Mouse (Mus musculus): ENCODE results near the gene Efl1. TPM values are rescaled to one million over a fixed set of nuclear protein-coding genes. Genes with fewer than 3 reads are reported as not detected.

Efl1 gene
- polyA plus RNA-seq, 1 experiment = 27.1 TPM

- Histone ChIP-seq H3K9ac (ENCODE audit: low read depth, poor library complexity, severe bottlenecking) (no peak overlapping the region), H3K36me3 (ENCODE audit: control insufficient read depth, insufficient read depth, low read length, poor library complexity, severe bottlenecking) (no peaks in the 10 kb centered on the region), H3K4me3 (ENCODE audit: low read depth, low read length) (no peak overlapping the region), H3K4me1 (ENCODE audit: control insufficient read depth, insufficient read depth, low read length) (peaks cover 3% of the 10 kb centered on the region), H3K27me3 (ENCODE audit: control insufficient read depth, insufficient read depth, low read length, poor library complexity, severe bottlenecking) (no peaks in the 10 kb centered on the region), H3K27ac (ENCODE audit: insufficient read depth, low read length) (no peak overlapping the region), H3K9me3 (replicated peaks; ENCODE audit: control insufficient read depth, insufficient read depth, low read length, poor library complexity, severe bottlenecking) (no peaks in the 10 kb centered on the region)
- no peak for TF ChIP-seq POLR2A (IDR thresholded peaks at IDR 0.05; ENCODE audit: insufficient read depth, low read length)
- TF ChIP-seq CTCF (IDR thresholded peaks at IDR 0.05; ENCODE audit: low read depth, low read length) = no peak
- no peak for TF ChIP-seq EP300 (IDR thresholded peaks at IDR 0.05; ENCODE audit: insufficient read depth, low read depth, low read length)
These were observed 172.2 kb downstream of the Efl1 start for GRCm38 (mm10) chr7:82820661-82821060.

GRCm38 (mm10) chr7:82821501-82821900 lies 173.1 kb downstream of the Efl1 start:
- H3K27me3 ChIP-seq (ENCODE audit: control insufficient read depth, insufficient read depth, low read length, poor library complexity, severe bottlenecking) = no peaks in the 10 kb centered on the region
- H3K4me3 ChIP-seq (ENCODE audit: low read depth, low read length) = no peak overlapping the region
- no peaks in the 10 kb centered on the region for H3K9me3 ChIP-seq (replicated peaks; ENCODE audit: control insufficient read depth, insufficient read depth, low read length, poor library complexity, severe bottlenecking)
- no peak for TF ChIP-seq POLR2A (IDR thresholded peaks at IDR 0.05; ENCODE audit: insufficient read depth, low read length)
- TF ChIP-seq CTCF (IDR thresholded peaks at IDR 0.05; ENCODE audit: low read depth, low read length) = no peak
- no peak for TF ChIP-seq EP300 (IDR thresholded peaks at IDR 0.05; ENCODE audit: insufficient read depth, low read depth, low read length)
- H3K9ac ChIP-seq (ENCODE audit: low read depth, poor library complexity, severe bottlenecking) = no peak overlapping the region
- H3K4me1 ChIP-seq (ENCODE audit: control insufficient read depth, insufficient read depth, low read length) = no peaks in the 10 kb centered on the region
- H3K36me3 ChIP-seq (ENCODE audit: control insufficient read depth, insufficient read depth, low read length, poor library complexity, severe bottlenecking) = no peaks in the 10 kb centered on the region
- no peak overlapping the region for H3K27ac ChIP-seq (ENCODE audit: insufficient read depth, low read length)

GRCm38 (mm10) chr7:82822528-82822927 lies 174.1 kb downstream of the Efl1 start:
- Histone ChIP-seq H3K4me1 (ENCODE audit: control insufficient read depth, insufficient read depth, low read length) (no peaks in the 10 kb centered on the region), H3K27ac (ENCODE audit: insufficient read depth, low read length) (no peak overlapping the region), H3K27me3 (ENCODE audit: control insufficient read depth, insufficient read depth, low read length, poor library complexity, severe bottlenecking) (no peaks in the 10 kb centered on the region), H3K9ac (ENCODE audit: low read depth, poor library complexity, severe bottlenecking) (no peak overlapping the region), H3K36me3 (ENCODE audit: control insufficient read depth, insufficient read depth, low read length, poor library complexity, severe bottlenecking) (no peaks in the 10 kb centered on the region), H3K9me3 (replicated peaks; ENCODE audit: control insufficient read depth, insufficient read depth, low read length, poor library complexity, severe bottlenecking) (no peaks in the 10 kb centered on the region), H3K4me3 (ENCODE audit: low read depth, low read length) (no peak overlapping the region)
- TF ChIP-seq CTCF (IDR thresholded peaks at IDR 0.05; ENCODE audit: low read depth, low read length) (no peak), EP300 (IDR thresholded peaks at IDR 0.05; ENCODE audit: insufficient read depth, low read depth, low read length) (no peak), POLR2A (IDR thresholded peaks at IDR 0.05; ENCODE audit: insufficient read depth, low read length) (no peak)

Other genes starting within 250 kb of the Efl1 start
- gene Saxo2, start 86 bp upstream of the Efl1 start, polyA plus RNA-seq (2011; ENCODE audit: insufficient read depth, insufficient read length, low read depth, missing spikeins) = 0.46 and 0.93 TPM in 2 replicates
- gene Mex3b, start 218.7 kb downstream of the Efl1 start, polyA plus RNA-seq (2011; ENCODE audit: insufficient read depth, insufficient read length, low read depth, missing spikeins) = 8.4 and 10.5 TPM in 2 replicates

Data from ES-Bruce4 (cell line).